Mouse (Mus musculus): ENCODE results near the gene Mgarp. TPM values are rescaled to one million over a fixed set of nuclear protein-coding genes. Genes with fewer than 3 reads are reported as not detected.

Mgarp gene
- polyA plus RNA-seq, 1 experiment: 0.06 TPM

- DNase-seq (ENCODE audit: extremely low spot score in 1 of 2, low spot score in 1 of 2): peak in 1 of 2 experiments; percentile 69
Measured at GRCm38 (mm10) chr3:51341268-51342081, 55.1 kb downstream of the Mgarp start.

- DNase-seq (ENCODE audit: extremely low spot score in 1 of 2, low spot score in 1 of 2): peak; percentile 37 to 76
Measured at GRCm38 (mm10) chr3:51340552-51341267, 55.8 kb downstream of the Mgarp start, which contains the start of gene Elf2. Elf2 (minus strand) TSS chr3:51340663.

GRCm38 (mm10) chr3:51339734-51340551, 56.6 kb downstream of the Mgarp start:
- DNase-seq (ENCODE audit: extremely low spot score in 1 of 2, low spot score in 1 of 2): peak in 1 of 2 experiments; percentile 25

- no peak for DNase-seq (ENCODE audit: extremely low spot score in 1 of 2, low spot score in 1 of 2)
Measured at GRCm38 (mm10) chr3:51339378-51339733, 57.2 kb downstream of the Mgarp start.

Other genes starting within 250 kb of the Mgarp start
- 36.2 and 40.8 TPM in 2 replicates for gene Noct, start 172.3 kb downstream of the Mgarp start, polyA plus RNA-seq (2012; rRNA removed)
- 30.3 and 32.4 TPM in 2 replicates for gene Elf2, start 56.1 kb downstream of the Mgarp start, polyA plus RNA-seq (2012; rRNA removed)
- 500 and 520 TPM in 2 replicates for gene Ndufc1, start 12.2 kb upstream of the Mgarp start, polyA plus RNA-seq (2012; rRNA removed)
- gene Naa15, start 18.4 kb upstream of the Mgarp start, polyA plus RNA-seq (2012; rRNA removed): 22.3 and 22.8 TPM in 2 replicates
- gene Rab33b, start 87.2 kb upstream of the Mgarp start, polyA plus RNA-seq (2012; rRNA removed): 24.2 and 25.7 TPM in 2 replicates
- 62.2 and 69.3 TPM in 2 replicates for gene Setd7, start 164.1 kb upstream of the Mgarp start, polyA plus RNA-seq (2012; rRNA removed)

Measured in frontal cortex, adult 2 months (tissue).